Comparison of ENCODE assay signal across 18 mouse cellular contexts in the genomic region with DNA sequence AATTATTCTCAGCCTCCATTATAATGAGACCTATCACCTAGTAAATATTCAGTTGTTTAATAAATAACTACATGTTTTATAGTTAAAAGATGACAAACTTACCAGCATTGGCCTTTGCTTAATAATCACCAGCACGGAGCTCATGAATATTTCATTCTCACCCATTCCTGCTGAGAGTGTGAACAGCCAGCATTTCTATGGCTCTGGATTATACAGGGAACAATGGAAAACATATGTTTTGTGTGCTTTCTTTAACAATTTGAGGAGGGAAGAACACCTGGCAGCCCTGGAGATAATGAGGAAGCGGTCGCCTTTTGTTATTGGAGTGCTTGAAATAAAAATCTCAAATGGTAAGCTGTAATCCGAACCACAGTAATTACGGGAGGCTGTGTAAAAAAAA.
DNase-seq lines count a peak whose midpoint lies in the region; ATAC-seq and TF ChIP-seq lines count a peak whose summit lies in the region.
"Had no signal": no experiment of that assay in that cellular context is flagged by ENCODE, and none has a peak within 500 bp of the region (broad histone marks: within the 10 kb centered on the region; RNA-seq: fewer than 3 reads in every experiment).

No protein-coding gene starts in this region.

- H3K9me3 ChIP-seq in forebrain, embryonic 11.5 days (ENCODE audit: control insufficient read depth, low read length) = no peaks in the 10 kb centered on the region
- no peaks in the 10 kb centered on the region for H3K9me3 ChIP-seq in forebrain, embryonic 16.5 days (ENCODE audit: control insufficient read depth, low read length)
- no peaks in the 10 kb centered on the region for H3K9me3 ChIP-seq in hindbrain, postnatal 0 days (ENCODE audit: low read length)
- H3K9me3 ChIP-seq in hindbrain, embryonic 11.5 days (ENCODE audit: control insufficient read depth, low read length) = no peaks in the 10 kb centered on the region
- H3K9me3 ChIP-seq in midbrain, embryonic 13.5 days = no peaks in the 10 kb centered on the region
- no peaks in the 10 kb centered on the region for H3K9me3 ChIP-seq in midbrain, embryonic 10.5 days (replicated peaks)
- H3K9me3 ChIP-seq in heart, embryonic 11.5 days (replicated peaks; ENCODE audit: control insufficient read depth, low read length) = no peaks in the 10 kb centered on the region
- H3K9me3 ChIP-seq: embryonic facial prominence, embryonic 13.5 days; heart, embryonic 10.5 days; heart, embryonic 15.5 days had no signal

- ATAC-seq in forebrain, embryonic 11.5 days (replicated peaks; ENCODE audit: low FRiP score) = peak; percentile 49; the same call in 1 of the 2 replicates
- ATAC-seq in forebrain, embryonic 16.5 days = no peak
- ATAC-seq in hindbrain, postnatal 0 days = no peak
- no peak for ATAC-seq in hindbrain, embryonic 11.5 days (ENCODE audit: low FRiP score)
- ATAC-seq in midbrain, embryonic 13.5 days = 0 out of 2 replicates have a peak, but pooled peaks have one; percentile 45
- ATAC-seq in heart, embryonic 11.5 days (replicated peaks; ENCODE audit: insufficient number of reproducible peaks, low FRiP score, low TSS enrichment) = no peak
- ATAC-seq: hindbrain, embryonic 16.5 days had no signal

- no peaks in the 10 kb centered on the region for H3K27me3 ChIP-seq in forebrain, embryonic 11.5 days (ENCODE audit: control insufficient read depth, insufficient read depth, low read length)
- H3K27me3 ChIP-seq in forebrain, embryonic 16.5 days (replicated peaks; ENCODE audit: control insufficient read depth, insufficient read depth, low read length) = no peaks in the 10 kb centered on the region
- H3K27me3 ChIP-seq in hindbrain, postnatal 0 days (ENCODE audit: insufficient read depth, low read length) = no peaks in the 10 kb centered on the region
- no peaks in the 10 kb centered on the region for H3K27me3 ChIP-seq in hindbrain, embryonic 11.5 days (ENCODE audit: control insufficient read depth, insufficient read depth, low read length)
- H3K27me3 ChIP-seq in midbrain, embryonic 13.5 days = no peaks in the 10 kb centered on the region; the same call in 1 of the 2 replicates
- H3K27me3 ChIP-seq in midbrain, embryonic 10.5 days (ENCODE audit: low read depth, poor library complexity, severe bottlenecking) = no peaks in the 10 kb centered on the region
- H3K27me3 ChIP-seq in heart, embryonic 11.5 days (ENCODE audit: control insufficient read depth, insufficient read depth, low read length) = no peaks in the 10 kb centered on the region
- H3K27me3 ChIP-seq: embryonic facial prominence, embryonic 13.5 days; heart, embryonic 15.5 days had no signal

- H3K4me3 ChIP-seq in forebrain, embryonic 11.5 days (ENCODE audit: low read depth, low read length) = no peak overlapping the region
- no peak overlapping the region for H3K4me3 ChIP-seq in forebrain, embryonic 16.5 days (replicated peaks; ENCODE audit: low read length)
- no peak overlapping the region for H3K4me3 ChIP-seq in hindbrain, postnatal 0 days (ENCODE audit: low read length)
- no peak overlapping the region for H3K4me3 ChIP-seq in hindbrain, embryonic 11.5 days (ENCODE audit: low read depth, low read length)
- H3K4me3 ChIP-seq in midbrain, embryonic 13.5 days (replicated peaks) = no peak overlapping the region
- no peak overlapping the region for H3K4me3 ChIP-seq in midbrain, embryonic 10.5 days
- no peak overlapping the region for H3K4me3 ChIP-seq in heart, embryonic 11.5 days (ENCODE audit: low read depth, low read length)
- H3K4me3 ChIP-seq: embryonic facial prominence, embryonic 13.5 days; heart, embryonic 10.5 days; heart, embryonic 15.5 days had no signal

- no peak overlapping the region for H3K4me2 ChIP-seq in forebrain, embryonic 11.5 days (ENCODE audit: low read depth, low read length, severe bottlenecking)
- H3K4me2 ChIP-seq in forebrain, embryonic 16.5 days (ENCODE audit: low read length) = no peak overlapping the region
- no peak overlapping the region for H3K4me2 ChIP-seq in hindbrain, postnatal 0 days (ENCODE audit: low read depth, low read length)
- H3K4me2 ChIP-seq in hindbrain, embryonic 11.5 days (replicated peaks; ENCODE audit: low read depth, low read length) = no peak overlapping the region
- no peak overlapping the region for H3K4me2 ChIP-seq in midbrain, embryonic 13.5 days (replicated peaks)
- H3K4me2 ChIP-seq in heart, embryonic 11.5 days = no peak overlapping the region
- H3K4me2 ChIP-seq: embryonic facial prominence, embryonic 13.5 days; heart, embryonic 15.5 days had no signal

- 59% methylated on average over 5 of the region's 5 CpGs for WGBS in forebrain, embryonic 11.5 days
- WGBS in forebrain, embryonic 16.5 days = 22% methylated on average over 5 of the region's 5 CpGs
- 49% methylated on average over 5 of the region's 5 CpGs for WGBS in hindbrain, postnatal 0 days
- 62% methylated on average over 5 of the region's 5 CpGs for WGBS in hindbrain, embryonic 11.5 days
- 21% methylated on average over 5 of the region's 5 CpGs for WGBS in midbrain, embryonic 13.5 days
- WGBS in midbrain, embryonic 10.5 days = 81% methylated on average over 5 of the region's 5 CpGs
- WGBS in heart, embryonic 11.5 days (ENCODE audit: insufficient replicate concordance) = 82% methylated on average over 5 of the region's 5 CpGs

- no peaks in the 10 kb centered on the region for H3K4me1 ChIP-seq in forebrain, embryonic 11.5 days (replicated peaks; ENCODE audit: control insufficient read depth, insufficient read depth, low read length)
- H3K4me1 ChIP-seq in forebrain, embryonic 16.5 days (replicated peaks; ENCODE audit: control insufficient read depth, insufficient read depth, low read length) = no peaks in the 10 kb centered on the region
- no peaks in the 10 kb centered on the region for H3K4me1 ChIP-seq in hindbrain, postnatal 0 days (ENCODE audit: insufficient read depth, low read length)
- H3K4me1 ChIP-seq in hindbrain, embryonic 11.5 days (replicated peaks; ENCODE audit: control insufficient read depth, insufficient read depth, low read length) = no peaks in the 10 kb centered on the region
- peaks cover 15% of the 10 kb centered on the region for H3K4me1 ChIP-seq in midbrain, embryonic 13.5 days (replicated peaks)
- H3K4me1 ChIP-seq in midbrain, embryonic 10.5 days = peaks cover 11% of the 10 kb centered on the region
- H3K4me1 ChIP-seq in heart, embryonic 11.5 days (ENCODE audit: control insufficient read depth, insufficient read depth, low read length) = no peaks in the 10 kb centered on the region
- H3K4me1 ChIP-seq: embryonic facial prominence, embryonic 13.5 days; heart, embryonic 10.5 days; heart, embryonic 15.5 days had no signal

- no peak for TF ChIP-seq CTCF in hindbrain, postnatal 0 days (IDR thresholded peaks at IDR 0.05; ENCODE audit: low read depth)

- no peaks in the 10 kb centered on the region for H3K36me3 ChIP-seq in forebrain, embryonic 11.5 days (ENCODE audit: control insufficient read depth, insufficient read depth, low read length)
- H3K36me3 ChIP-seq in forebrain, embryonic 16.5 days (ENCODE audit: control insufficient read depth, insufficient read depth) = no peaks in the 10 kb centered on the region
- H3K36me3 ChIP-seq in hindbrain, postnatal 0 days (ENCODE audit: insufficient read depth, low read length) = no peaks in the 10 kb centered on the region
- H3K36me3 ChIP-seq in hindbrain, embryonic 11.5 days (ENCODE audit: control insufficient read depth, insufficient read depth, low read length) = no peaks in the 10 kb centered on the region
- no peaks in the 10 kb centered on the region for H3K36me3 ChIP-seq in midbrain, embryonic 13.5 days
- H3K36me3 ChIP-seq in midbrain, embryonic 10.5 days = no peaks in the 10 kb centered on the region
- no peaks in the 10 kb centered on the region for H3K36me3 ChIP-seq in heart, embryonic 11.5 days (ENCODE audit: control insufficient read depth, insufficient read depth, low read length)
- H3K36me3 ChIP-seq: embryonic facial prominence, embryonic 13.5 days; heart, embryonic 10.5 days; heart, embryonic 15.5 days had no signal

- no peak overlapping the region for H3K9ac ChIP-seq in forebrain, embryonic 11.5 days (ENCODE audit: low read length)
- H3K9ac ChIP-seq in forebrain, embryonic 16.5 days (replicated peaks; ENCODE audit: low read depth, low read length) = no peak overlapping the region
- no peak overlapping the region for H3K9ac ChIP-seq in hindbrain, postnatal 0 days (replicated peaks; ENCODE audit: low read length)
- no peak overlapping the region for H3K9ac ChIP-seq in hindbrain, embryonic 11.5 days (ENCODE audit: low read depth, low read length)
- no peak overlapping the region for H3K9ac ChIP-seq in midbrain, embryonic 13.5 days (replicated peaks)
- H3K9ac ChIP-seq in heart, embryonic 11.5 days (ENCODE audit: low read depth, low read length) = no peak overlapping the region
- H3K9ac ChIP-seq: embryonic facial prominence, embryonic 13.5 days; heart, embryonic 15.5 days had no signal

- H3K27ac ChIP-seq in forebrain, embryonic 11.5 days (ENCODE audit: low read depth, low read length) = no peak overlapping the region
- no peak overlapping the region for H3K27ac ChIP-seq in forebrain, embryonic 16.5 days (ENCODE audit: low read length)
- no peak overlapping the region for H3K27ac ChIP-seq in hindbrain, postnatal 0 days
- H3K27ac ChIP-seq in hindbrain, embryonic 11.5 days (ENCODE audit: low read depth, low read length) = no peak overlapping the region
- no peak overlapping the region for H3K27ac ChIP-seq in midbrain, embryonic 13.5 days
- H3K27ac ChIP-seq in midbrain, embryonic 10.5 days (replicated peaks) = no peak overlapping the region
- H3K27ac ChIP-seq in heart, embryonic 11.5 days (ENCODE audit: low read depth, low read length) = no peak overlapping the region
- H3K27ac ChIP-seq: embryonic facial prominence, embryonic 13.5 days; heart, embryonic 10.5 days; heart, embryonic 15.5 days had no signal

- no peak for DNase-seq in forebrain, embryonic 11.5 days (ENCODE audit: low spot score)
- DNase-seq in hindbrain, postnatal 0 days (ENCODE audit: low spot score) = peak; percentile 18
- no peak for DNase-seq in hindbrain, embryonic 11.5 days (ENCODE audit: low spot score)
- no peak for DNase-seq in midbrain, embryonic 10.5 days (ENCODE audit: low spot score)
- DNase-seq: adrenal gland, postnatal 10 days; cerebellum, adult 11-12 months; cerebellum, adult 9-10 months; cerebellum, postnatal 25 days; gastrocnemius, postnatal 10 days; heart, adult 18-20 months; heart, postnatal 14 days had no signal

Comparison
In these comparisons a context has a peak if more than half of its experiments do, and no peak if none do; other contexts are left out.
1. ATAC-seq: peak in forebrain, embryonic 11.5 days (single experiment) and midbrain, embryonic 13.5 days (single experiment); none in forebrain, embryonic 16.5 days (single experiment), hindbrain, postnatal 0 days (single experiment), hindbrain, embryonic 11.5 days (single experiment) and heart, embryonic 11.5 days (single experiment).